Mouse (Mus musculus): ENCODE measurements around the gene Insig2.

Gene Insig2

GRCm38 (mm10) chr1:121326591-121327343, 5.6 kb downstream of the Insig2 start:
- DNase-seq (ENCODE audit: low spot score), result no peak

DNA sequence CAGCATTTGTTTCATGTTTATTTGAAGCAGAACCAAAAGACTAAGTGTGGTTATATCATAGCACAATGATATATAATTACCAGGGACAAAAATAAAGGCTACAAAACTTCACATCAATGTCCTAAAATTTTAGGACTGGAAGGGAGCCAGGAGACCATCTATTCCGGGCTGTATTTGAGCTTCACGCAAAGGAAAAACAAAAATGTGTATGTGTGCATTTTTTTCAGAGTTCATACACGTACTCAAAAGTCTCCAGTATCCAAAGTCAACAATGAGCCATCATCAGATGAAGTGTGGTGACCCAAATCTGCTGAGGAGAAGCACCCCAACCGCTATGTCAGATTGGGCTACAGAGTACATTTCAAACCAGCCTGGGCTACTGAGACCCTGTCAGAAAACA, 8.9 kb downstream of the Insig2 start:
- no peak for DNase-seq (ENCODE audit: low spot score)

GRCm38 (mm10) chr1:121314766-121315428, 17.5 kb downstream of the Insig2 start:
- no peak for DNase-seq (ENCODE audit: low spot score)

DNA sequence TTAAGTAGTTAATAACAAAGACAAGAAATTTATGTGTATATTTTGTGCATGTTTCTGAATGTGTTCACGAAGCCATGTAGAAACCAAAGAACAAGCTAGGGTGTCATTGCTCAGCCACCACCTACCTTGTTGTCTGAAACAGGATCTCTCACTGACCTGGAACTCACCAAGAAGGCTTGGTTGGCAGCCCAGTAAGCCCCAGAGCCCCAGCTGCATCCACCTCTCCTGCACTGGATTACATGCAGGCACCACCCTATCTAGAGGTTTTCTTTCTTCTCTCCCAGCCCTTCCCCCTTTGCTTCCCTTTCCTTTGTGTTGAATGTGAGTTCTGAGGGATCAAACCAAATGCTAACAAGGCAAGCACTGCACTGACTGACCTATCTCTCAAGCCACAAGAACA, 19.2 kb downstream of the Insig2 start:
- DNase-seq (ENCODE audit: low spot score), result no peak

DNA sequence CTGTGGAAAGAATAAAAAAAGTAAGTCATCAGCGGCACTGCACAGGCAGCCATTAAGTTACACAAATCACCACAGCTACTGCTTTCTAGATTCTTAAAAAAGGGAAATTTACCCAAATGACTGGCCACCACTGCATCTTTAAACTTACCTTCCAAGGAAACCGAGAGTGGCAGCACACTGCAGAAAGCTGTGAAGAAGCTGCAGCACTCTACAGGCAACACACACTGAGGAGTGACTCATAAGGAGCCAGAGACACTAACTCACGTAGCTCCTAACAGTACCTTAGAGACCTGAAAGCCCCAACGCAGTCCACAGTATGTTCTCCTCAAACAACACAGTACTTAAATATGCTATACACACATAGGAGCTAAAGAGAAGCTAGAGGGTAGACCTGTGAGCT, 20.1 kb downstream of the Insig2 start:
- DNase-seq (ENCODE audit: low spot score), result no peak

- no peak for DNase-seq (ENCODE audit: low spot score)
Observed at GRCm38 (mm10) chr1:121296717-121297255, 35.6 kb downstream of the Insig2 start.

DNA sequence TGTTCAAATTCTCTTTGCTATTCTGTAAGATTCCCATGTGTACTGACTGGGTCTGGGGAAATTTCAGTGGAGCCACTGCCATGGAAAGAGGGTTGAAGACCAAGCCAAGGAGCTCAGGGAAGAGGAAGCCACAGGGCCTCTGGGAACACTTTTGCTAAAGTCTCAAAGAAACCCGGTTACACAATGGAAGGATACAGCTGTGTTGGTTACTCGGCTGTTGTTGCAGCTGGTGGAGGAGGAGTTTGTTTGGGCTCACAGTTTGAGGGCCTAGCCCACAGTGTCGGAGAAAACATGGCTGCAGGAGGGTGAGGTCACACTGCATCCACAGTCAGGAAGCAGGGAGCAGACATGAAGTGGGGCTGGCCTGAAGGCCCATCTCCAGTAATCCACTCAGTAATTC, 38.8 kb downstream of the Insig2 start:
- DNase-seq (ENCODE audit: low spot score), result no peak

DNA sequence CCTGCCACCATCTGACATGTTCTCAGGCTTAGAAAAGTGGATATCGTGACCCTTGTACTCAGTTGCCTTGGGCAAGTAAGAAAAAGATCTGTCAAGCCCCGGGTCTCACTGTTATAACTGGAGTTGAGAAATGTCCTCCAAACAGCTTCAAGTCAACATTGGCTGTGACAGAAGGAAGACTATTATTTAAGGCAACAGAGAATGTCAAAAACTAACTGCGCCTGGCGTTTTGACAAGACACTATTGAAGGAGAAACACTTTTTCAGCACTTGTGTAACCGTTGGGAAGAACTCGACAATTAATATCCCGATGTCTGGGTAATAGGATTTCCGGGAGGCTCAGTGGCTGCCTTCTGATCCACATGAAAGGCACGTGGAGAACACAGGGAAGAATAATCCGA, 41.5 kb downstream of the Insig2 start:
- DNase-seq (ENCODE audit: low spot score), result no peak

DNA sequence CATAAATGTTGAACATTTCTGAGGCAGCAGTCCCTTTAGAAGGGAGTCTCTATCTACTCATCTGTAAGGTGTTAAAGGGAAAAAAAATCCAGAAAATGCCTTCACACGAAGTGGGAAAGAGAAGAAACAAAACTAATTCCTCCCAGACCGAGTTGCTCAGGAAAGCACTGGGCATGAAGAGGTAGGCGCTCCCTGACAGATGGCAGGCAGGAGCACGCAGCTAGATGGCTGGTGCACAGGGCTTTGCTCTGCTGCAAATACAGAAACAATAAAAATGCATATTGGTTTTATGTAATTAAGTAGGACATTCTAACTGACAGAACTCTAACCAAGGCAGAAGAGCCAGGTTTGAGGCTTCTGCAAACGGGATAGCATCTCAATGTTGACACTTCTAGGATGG, 42.0 kb downstream of the Insig2 start:
- no peak for DNase-seq (ENCODE audit: low spot score)

- DNase-seq (ENCODE audit: low spot score), result no peak
Observed at GRCm38 (mm10) chr1:121284197-121284596, 48.2 kb downstream of the Insig2 start.

DNA sequence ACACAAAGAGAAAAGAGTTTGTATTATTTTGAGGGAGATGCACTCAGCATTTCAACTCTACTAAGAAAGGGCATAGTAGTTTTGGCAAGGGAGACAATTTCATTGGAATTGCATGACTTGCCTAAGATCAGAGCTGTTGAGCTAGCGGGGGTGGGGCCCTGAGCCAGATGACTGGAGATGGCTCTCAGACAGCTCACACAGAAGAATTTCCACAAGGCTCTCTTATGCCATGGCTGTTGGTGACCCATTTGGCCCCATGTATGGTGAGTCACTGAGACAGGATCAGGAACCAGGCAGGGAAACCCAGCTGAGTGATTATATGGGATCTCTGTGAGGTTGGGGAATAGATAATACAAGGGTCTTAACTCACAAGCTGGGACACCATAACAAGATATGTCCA, 51.9 kb downstream of the Insig2 start:
- no peak for DNase-seq (ENCODE audit: low spot score)

- DNase-seq (ENCODE audit: low spot score), result no peak
Observed at GRCm38 (mm10) chr1:121278370-121278769, 54.0 kb downstream of the Insig2 start.

DNA sequence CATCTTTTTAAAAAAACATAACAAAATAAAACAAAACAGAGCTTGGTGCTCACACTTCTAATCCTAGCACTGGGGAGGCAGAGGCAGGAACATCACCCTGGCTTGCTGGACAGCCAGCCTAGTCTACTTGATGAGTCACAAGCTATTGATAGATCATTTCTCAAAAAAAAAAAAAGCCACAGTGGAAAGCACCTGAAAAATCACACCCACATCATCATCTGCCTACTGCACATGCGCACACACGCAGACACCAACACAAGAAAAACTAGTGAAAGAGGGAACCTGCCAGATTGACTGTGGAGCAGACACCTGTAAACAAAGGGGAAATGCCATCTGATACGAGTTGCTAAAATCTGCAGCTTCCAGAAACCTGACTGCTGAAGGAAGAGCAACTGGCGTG, 54.9 kb downstream of the Insig2 start:
- DNase-seq (ENCODE audit: low spot score), result no peak

- no peak for DNase-seq (ENCODE audit: low spot score)
Observed at GRCm38 (mm10) chr1:121275961-121276506, 56.4 kb downstream of the Insig2 start.

GRCm38 (mm10) chr1:121260171-121260741, 72.1 kb downstream of the Insig2 start:
- DNase-seq (ENCODE audit: low spot score), result no peak

Measured in layer of hippocampus, adult 9-10 months (tissue).